Mouse (Mus musculus) bone marrow, adult 2 months (tissue): Measurements from ENCODE around the gene Surf1. TPM values are rescaled to one million over a fixed set of nuclear protein-coding genes. Genes with fewer than 3 reads are reported as not detected.

ENCODE experiments used
- H3K27ac ChIP-seq: fragments of 200-500 bp; 2 replicates; pipeline ENCODE4 v1.5.1; 2012; ENCODE audit warnings: low read depth, mild to moderate bottlenecking, control low read depth, inconsistent platforms, low read length; ENCODE audit not compliant: control insufficient read depth, poor library complexity, insufficient read depth
- H3K4me1 ChIP-seq: fragments of 200-500 bp; 2 replicates; pipeline ENCODE4 v1.6.1; 2011; ENCODE audit warnings: low read length; ENCODE audit not compliant: control insufficient read depth, insufficient read depth
- H3K4me3 ChIP-seq: fragments of 200-500 bp; replicated peaks from 2 replicates; pipeline ENCODE3; 2011; ENCODE audit warnings: mild to moderate bottlenecking, low read depth, low read length, control low read depth; ENCODE audit not compliant: control insufficient read depth
- CTCF ChIP-seq: fragments of 200-500 bp; IDR thresholded peaks from 2 replicates; pipeline ENCODE4 v1.5.1; 2011; ENCODE audit warnings: low read length, control low read depth; ENCODE audit not compliant: control insufficient read depth, insufficient read depth
- POLR2A ChIP-seq: fragments of 200-500 bp; IDR thresholded peaks from 2 replicates; pipeline ENCODE4 v1.6.1; 2011; ENCODE audit warnings: low read depth, mild to moderate bottlenecking, control low read depth, low read length, borderline replicate concordance; ENCODE audit not compliant: control insufficient read depth
- WGBS: fragments of 180-500 bp; shearing (Covaris S2); methylation state at CpG from one replicate; pipeline ENCODE4 v1.1.7; 2018; 5-methylcytosine and 5-hydroxymethylcytosine counted together
- polyA plus RNA-seq: library from polyadenylated mRNA; stranded (reverse); fragments of >200 nt; gene quantifications from 2 replicates; pipeline ENCODE4 v1.2.4, GENCODE M21; 2011; ENCODE audit warnings: low replicate concordance; ENCODE audit not compliant: missing spikeins, insufficient read depth, insufficient read length

Gene Surf1
- polyA plus RNA-seq = 32.1 and 58.4 TPM in 2 replicates

GRCm38 (mm10) chr2:26915927-26916728 lies at the start of gene Surf1, which contains the start of gene Surf2:
TSS of gene Surf1 (minus strand) at chr2:26916530.
TSS of gene Surf2 (plus strand) at chr2:26916367.
- Histone ChIP-seq H3K4me3 (peak within 1 kb of the TSS; percentile 86), H3K4me1 (peaks cover 5% of the 10 kb centered on the region; the same call in 1 of the 2 replicates), H3K27ac (peak within 1 kb of the TSS; percentile 38)
- TF ChIP-seq POLR2A (peak; percentile 87), CTCF (peak; percentile 10; the same call in 1 of the 2 replicates)
- WGBS = 2% methylated on average over 47 of the region's 47 CpGs

GRCm38 (mm10) chr2:26964724-26965370 lies 48.5 kb upstream of the Surf1 start:
- Histone ChIP-seq H3K27ac (no peak overlapping the region; the same call in 1 of the 2 replicates), H3K4me3 (peak overlapping the region; percentile 73), H3K4me1 (no peaks in the 10 kb centered on the region; the same call in 1 of the 2 replicates)
- WGBS = 18% methylated on average over 14 of the region's 14 CpGs
- TF ChIP-seq CTCF (no peak), POLR2A (no peak)

GRCm38 (mm10) chr2:26963923-26964723 lies 47.8 kb upstream of the Surf1 start, which contains the start of gene Rexo4:
TSS of gene Rexo4 (minus strand) at chr2:26964386.
- peak within 1 kb of the TSS; percentile 92 for H3K27ac ChIP-seq
- H3K4me3 ChIP-seq = peak within 1 kb of the TSS; percentile 73
- TF ChIP-seq CTCF = no peak
- TF ChIP-seq POLR2A = peak; percentile 58; the same call in 1 of the 2 replicates
- no peaks in the 10 kb centered on the region; the same call in 1 of the 2 replicates for H3K4me1 ChIP-seq
- under 1% methylated on average over 50 of the region's 50 CpGs for WGBS

- TF ChIP-seq CTCF = peak; percentile 20; the same call in 1 of the 2 replicates
- TF ChIP-seq POLR2A = no peak
Measured at GRCm38 (mm10) chr2:26960756-26961155, 44.4 kb upstream of the Surf1 start.

GRCm38 (mm10) chr2:26957488-26957859 lies 41.1 kb upstream of the Surf1 start:
- Histone ChIP-seq H3K4me3 (no peak overlapping the region), H3K4me1 (no peaks in the 10 kb centered on the region), H3K27ac (no peak overlapping the region)
- TF ChIP-seq POLR2A (no peak), CTCF (no peak)
- WGBS = 89% methylated on average over 2 of the region's 2 CpGs

More at GRCm38 (mm10) chr2:26960756-26961155, 44.4 kb upstream of the Surf1 start:
- no peaks in the 10 kb centered on the region; the same call in 1 of the 2 replicates for H3K4me1 ChIP-seq
- 77% methylated on average over 4 of the region's 4 CpGs for WGBS
- H3K4me3 ChIP-seq = no peak overlapping the region
- H3K27ac ChIP-seq = no peak overlapping the region

GRCm38 (mm10) chr2:26956811-26957487 lies 40.6 kb upstream of the Surf1 start:
- no peak overlapping the region for H3K4me3 ChIP-seq
- TF ChIP-seq POLR2A = no peak
- no peak for TF ChIP-seq CTCF
- WGBS = 89% methylated on average over 12 of the region's 12 CpGs
- H3K27ac ChIP-seq = no peak overlapping the region
- H3K4me1 ChIP-seq = no peaks in the 10 kb centered on the region

- 74% methylated on average over 2 of the region's 2 CpGs for WGBS
- TF ChIP-seq POLR2A (no peak), CTCF (no peak)
- H3K27ac ChIP-seq = no peak overlapping the region
- no peaks in the 10 kb centered on the region for H3K4me1 ChIP-seq
- H3K4me3 ChIP-seq = no peak overlapping the region
Measured at GRCm38 (mm10) chr2:26954735-26955395, 38.5 kb upstream of the Surf1 start.
